In genomic region chr17:47551049-47551448, GRCm38 (mm10) we compare ENCODE assay signal across 21 mouse cellular contexts. TPM values are rescaled to one million over a fixed set of nuclear protein-coding genes. Genes with fewer than 3 reads are reported as not detected.
DNase-seq lines count a peak whose midpoint lies in the region; ATAC-seq and TF ChIP-seq lines count a peak whose summit lies in the region.
"Had no signal": no experiment of that assay in that cellular context is flagged by ENCODE, and none has a peak within 500 bp of the region (broad histone marks: within the 10 kb centered on the region; RNA-seq: fewer than 3 reads in every experiment).

No protein-coding gene starts in this region.

- no peak overlapping the region for H3K9ac ChIP-seq in embryonic facial prominence, embryonic 14.5 days (ENCODE audit: low read depth, low read length)
- H3K9ac ChIP-seq: embryonic facial prominence, embryonic 13.5 days; forebrain, embryonic 13.5 days; forebrain, postnatal 0 days; heart, embryonic 12.5 days; hindbrain, embryonic 15.5 days had no signal

- TF ChIP-seq CTCF in kidney, adult 2 months (conservative IDR thresholded peaks at IDR 0.05; ENCODE audit: insufficient read depth, insufficient read length, low read depth, low read length), result no peak

- H3K4me1 ChIP-seq in embryonic facial prominence, embryonic 14.5 days (ENCODE audit: control insufficient read depth, insufficient read depth, low read length), result no peaks in the 10 kb centered on the region
- no peaks in the 10 kb centered on the region for H3K4me1 ChIP-seq in embryonic facial prominence, embryonic 10.5 days
- no peaks in the 10 kb centered on the region for H3K4me1 ChIP-seq in kidney, adult 2 months (ENCODE audit: control insufficient read depth, insufficient read depth, low read length)
- H3K4me1 ChIP-seq: embryonic facial prominence, embryonic 13.5 days; forebrain, embryonic 13.5 days; hindbrain, embryonic 10.5 days; hindbrain, embryonic 15.5 days had no signal

- H3K4me2 ChIP-seq in embryonic facial prominence, embryonic 14.5 days (ENCODE audit: low read depth, low read length), result no peak overlapping the region
- peak overlapping the region; percentile 15 for H3K4me2 ChIP-seq in myocyte (ENCODE audit: low read depth)
- H3K4me2 ChIP-seq: embryonic facial prominence, embryonic 13.5 days; forebrain, embryonic 13.5 days; heart, embryonic 12.5 days; hindbrain, embryonic 15.5 days had no signal

- 0 out of 2 replicates have a peak, but pooled peaks have one; percentile 12 for ATAC-seq in embryonic facial prominence, embryonic 14.5 days (ENCODE audit: low read depth)
- ATAC-seq: forebrain, embryonic 13.5 days; forebrain, postnatal 0 days had no signal

- TF ChIP-seq POLR2A in kidney, adult 2 months (IDR thresholded peaks at IDR 0.05; ENCODE audit: low read depth, low read length), result no peak
- no peak for TF ChIP-seq POLR2A in myocyte (IDR thresholded peaks at IDR 0.05; ENCODE audit: insufficient read length, low read depth)

- no peak overlapping the region for H3K27ac ChIP-seq in embryonic facial prominence, embryonic 14.5 days (replicated peaks; ENCODE audit: low read depth, low read length)
- H3K27ac ChIP-seq in embryonic facial prominence, embryonic 10.5 days (replicated peaks), result no peak overlapping the region
- no peak overlapping the region for H3K27ac ChIP-seq in kidney, adult 2 months (ENCODE audit: insufficient read depth, low read depth, low read length)
- H3K27ac ChIP-seq: forebrain, embryonic 13.5 days; hindbrain, embryonic 10.5 days; hindbrain, embryonic 15.5 days had no signal

- no peaks in the 10 kb centered on the region for H3K36me3 ChIP-seq in embryonic facial prominence, embryonic 14.5 days (ENCODE audit: control insufficient read depth, insufficient read depth, low read length)
- no peaks in the 10 kb centered on the region for H3K36me3 ChIP-seq in embryonic facial prominence, embryonic 10.5 days (replicated peaks)
- no peaks in the 10 kb centered on the region for H3K36me3 ChIP-seq in kidney, adult 2 months (ENCODE audit: control insufficient read depth, insufficient read depth, low read length)
- no peaks in the 10 kb centered on the region for H3K36me3 ChIP-seq in myocyte (ENCODE audit: control insufficient read depth, insufficient read depth)
- H3K36me3 ChIP-seq: embryonic facial prominence, embryonic 13.5 days; heart, embryonic 12.5 days; hindbrain, embryonic 10.5 days; hindbrain, embryonic 15.5 days had no signal

- no peak overlapping the region for H3ac ChIP-seq in myocyte (ENCODE audit: control insufficient read depth, insufficient read length)

- no peak for DNase-seq in embryonic facial prominence, embryonic 14.5 days (ENCODE audit: low spot score)
- no peak for DNase-seq in embryonic facial prominence, embryonic 10.5 days (ENCODE audit: low spot score)
- DNase-seq in kidney, postnatal 14 days, result peak; percentile 16
- DNase-seq in kidney, adult 2 months, result no peak
- peak; percentile 40 for DNase-seq in MN1 (ENCODE audit: low spot score)
- DNase-seq in gastrocnemius, adult 8-10 months (ENCODE audit: low spot score in 2 of 2), result no peak
- DNase-seq in thymus, adult 18-20 months, result no peak
- DNase-seq: adrenal gland, adult 2 months; adrenal gland, postnatal 25 days; cerebellum, adult 11 months; cerebellum, adult 8-10 months; cerebellum, postnatal 25 days; forebrain, postnatal 0 days; gastrocnemius, postnatal 25 days had no signal

- H3K9me3 ChIP-seq in embryonic facial prominence, embryonic 14.5 days (ENCODE audit: control insufficient read depth, low read length), result no peaks in the 10 kb centered on the region
- H3K9me3 ChIP-seq in embryonic facial prominence, embryonic 10.5 days, result no peaks in the 10 kb centered on the region
- H3K9me3 ChIP-seq: embryonic facial prominence, embryonic 13.5 days; forebrain, embryonic 13.5 days; heart, embryonic 12.5 days; hindbrain, embryonic 10.5 days; hindbrain, embryonic 15.5 days had no signal

- no peaks in the 10 kb centered on the region for H3K27me3 ChIP-seq in embryonic facial prominence, embryonic 14.5 days (replicated peaks; ENCODE audit: control insufficient read depth, insufficient read depth, low read length)
- H3K27me3 ChIP-seq in embryonic facial prominence, embryonic 10.5 days (replicated peaks; ENCODE audit: low read depth, poor library complexity, severe bottlenecking), result no peaks in the 10 kb centered on the region
- no peaks in the 10 kb centered on the region for H3K27me3 ChIP-seq in kidney, adult 2 months (replicated peaks; ENCODE audit: control insufficient read depth, insufficient read depth, low read length)
- no peaks in the 10 kb centered on the region for H3K27me3 ChIP-seq in myocyte (ENCODE audit: control insufficient read depth, insufficient read depth, insufficient read length)
- H3K27me3 ChIP-seq: CH12.LX; embryonic facial prominence, embryonic 13.5 days; forebrain, embryonic 13.5 days; heart, embryonic 12.5 days; hindbrain, embryonic 15.5 days had no signal

- H3K79me2 ChIP-seq in myocyte (ENCODE audit: control insufficient read depth, insufficient read depth), result no peaks in the 10 kb centered on the region

- WGBS in embryonic facial prominence, embryonic 14.5 days, result 71% methylated on average over 7 of the region's 7 CpGs
- 83% methylated on average over 7 of the region's 7 CpGs for WGBS in embryonic facial prominence, embryonic 10.5 days
- 53% methylated on average over 7 of the region's 7 CpGs for whole genome bisulfite sequencing in kidney, adult 2 months

- no peak overlapping the region for H3K4me3 ChIP-seq in embryonic facial prominence, embryonic 14.5 days (ENCODE audit: low read depth, low read length)
- H3K4me3 ChIP-seq in embryonic facial prominence, embryonic 10.5 days, result no peak overlapping the region
- H3K4me3 ChIP-seq in kidney, adult 2 months (ENCODE audit: insufficient read depth, low read depth, low read length), result no peak overlapping the region
- H3K4me3 ChIP-seq in myocyte, result no peak overlapping the region
- H3K4me3 ChIP-seq: embryonic facial prominence, embryonic 13.5 days; forebrain, embryonic 13.5 days; heart, embryonic 12.5 days; hindbrain, embryonic 10.5 days; hindbrain, embryonic 15.5 days had no signal

TF ChIP-seq in myocyte, 11 proteins besides CTCF, POLR2A, EP300 and RAD21:
- TF ChIP-seq POLR2AphosphoS2 (IDR thresholded peaks at IDR 0.05; ENCODE audit: insufficient read length, low read depth) (no peak), USF1 (IDR thresholded peaks at IDR 0.05; ENCODE audit: low read depth) (peak; percentile 6), CEBPB (IDR thresholded peaks at IDR 0.05; ENCODE audit: insufficient read depth, poor library complexity, severe bottlenecking) (no peak), MYOD1 (IDR thresholded peaks at IDR 0.05; ENCODE audit: control insufficient read depth in 1 of 3, insufficient read length in 2 of 3, low read depth in 2 of 3) (no peak), MAX (IDR thresholded peaks at IDR 0.05; ENCODE audit: low read depth) (no peak)

RNA-seq across cellular contexts. Expression of gene Ccnd3, which starts 46.2 kb away (rescaled TPM):
- 519 TPM in 2 replicates for polyA plus RNA-seq in embryonic facial prominence, embryonic 14.5 days (2014; fragmentation: Nextera tagmentation; extraction: Ambion mirVana)
- 325 and 335 TPM in 2 replicates for polyA plus RNA-seq in embryonic facial prominence, embryonic 10.5 days (2016; fragmentation: Nextera tagmentation; extraction: Ambion mirVana)
- 148 and 152 TPM in 2 replicates for polyA plus RNA-seq in kidney, adult 2 months (2012; rRNA removed)
- polyA plus RNA-seq in myocyte (2012; fragmentation: generic; extraction: Trizol), result 858 TPM
- 10 to 100 TPM; 12.2 to 19.2 (median 16.1) TPM for total RNA-seq in gastrocnemius, adult 8-10 months (2022)

RNA-seq across cellular contexts. Expression of gene Taf8, which starts 49.0 kb away (rescaled TPM):
- polyA plus RNA-seq in embryonic facial prominence, embryonic 14.5 days (2014; fragmentation: Nextera tagmentation; extraction: Ambion mirVana), result 19.5 and 24.3 TPM in 2 replicates
- polyA plus RNA-seq in embryonic facial prominence, embryonic 10.5 days (2016; fragmentation: Nextera tagmentation; extraction: Ambion mirVana), result 32.0 and 35.3 TPM in 2 replicates
- polyA plus RNA-seq in kidney, adult 2 months (2012; rRNA removed), result 22.9 and 23.7 TPM in 2 replicates
- 13.4 TPM for polyA plus RNA-seq in myocyte (2012; fragmentation: generic; extraction: Trizol)
- 10 to 100 TPM; 10.0 to 12.6 (median 11.2) TPM for total RNA-seq in gastrocnemius, adult 8-10 months (2022)

Comparison
In these comparisons a context has a peak if more than half of its experiments do, and no peak if none do; other contexts are left out.
1. DNase-seq: peak in kidney, postnatal 14 days (single experiment) and MN1 (single experiment); none in embryonic facial prominence, embryonic 14.5 days (single experiment), embryonic facial prominence, embryonic 10.5 days (single experiment), kidney, adult 2 months (single experiment), gastrocnemius, adult 8-10 months (0 of 2) and thymus, adult 18-20 months (0 of 2).